Mouse (Mus musculus) gastrocnemius, postnatal 10 days (tissue): Measurements from ENCODE around the gene Sowahb. TPM values are rescaled to one million over a fixed set of nuclear protein-coding genes. Genes with fewer than 3 reads are reported as not detected.

Experiments
- DNase-seq: peaks from one replicate; pipeline ENCODE4 v3.0.0; 2021; ENCODE audit warnings: mixed read lengths
- total RNA-seq, 2 experiments: library from RNA; stranded (reverse); gene quantifications; 2 replicates each; pipeline ENCODE4 v1.2.3; 2021

Sowahb gene
- total RNA-seq, 2 experiments from 2014 or later, result 0.07 TPM; not detected in 1

- peak; percentile 30 for DNase-seq
These were observed 43.8 kb downstream of the Sowahb start for GRCm38 (mm10) chr5:93000774-93001757.

GRCm38 (mm10) chr5:93000060-93000459 lies 44.8 kb downstream of the Sowahb start:
- DNase-seq, result no peak

GRCm38 (mm10) chr5:92998494-92999016 lies 46.3 kb downstream of the Sowahb start:
- no peak for DNase-seq

- no peak for DNase-seq
These were observed 47.2 kb downstream of the Sowahb start for GRCm38 (mm10) chr5:92997428-92998120.

GRCm38 (mm10) chr5:92994861-92995260 lies 50.0 kb downstream of the Sowahb start:
- no peak for DNase-seq

GRCm38 (mm10) chr5:92994309-92994708 lies 50.5 kb downstream of the Sowahb start:
- no peak for DNase-seq

GRCm38 (mm10) chr5:92992106-92992505 lies 52.7 kb downstream of the Sowahb start:
- no peak for DNase-seq

Other genes starting within 250 kb of the Sowahb start
- gene Sept11, start 48.4 kb upstream of the Sowahb start, total RNA-seq, result 100 to 1,000 TPM; 161 to 185 TPM
- 100 to 1,000 TPM; 117 to 125 TPM for gene Ccni, start 161.5 kb upstream of the Sowahb start, total RNA-seq
- under 1 TPM in 1 of 2 experiments, not detected in 1; 0.50 TPM for gene 2010109A12Rik, start 161.5 kb upstream of the Sowahb start, total RNA-seq
- 10 to 100 TPM; 16.9 to 18.2 TPM for gene Ccng2, start 222.2 kb upstream of the Sowahb start, total RNA-seq